ENCODE assay signal across 9 mouse cellular contexts in genomic region chr19:10323362-10323837, GRCm38 (mm10). TPM values are rescaled to one million over a fixed set of nuclear protein-coding genes. Genes with fewer than 3 reads are reported as not detected.
DNase-seq lines count a peak whose midpoint lies in the region; ATAC-seq and TF ChIP-seq lines count a peak whose summit lies in the region.
"Had no signal": no experiment of that assay in that cellular context is flagged by ENCODE, and none has a peak within 500 bp of the region (broad histone marks: within the 10 kb centered on the region; RNA-seq: fewer than 3 reads in every experiment).

No protein-coding gene starts in this region.

- H3K9ac ChIP-seq in intestine, embryonic 16.5 days (ENCODE audit: low read depth, low read length), result no peak overlapping the region

- H3K79me2 ChIP-seq in myocyte (ENCODE audit: control insufficient read depth, insufficient read depth), result no peaks in the 10 kb centered on the region

- H3K4me2 ChIP-seq in intestine, embryonic 16.5 days (ENCODE audit: low read depth, low read length), result no peak overlapping the region
- H3K4me2 ChIP-seq in myocyte (ENCODE audit: low read depth), result peak overlapping the region; percentile 56

- no peak overlapping the region for H3K27ac ChIP-seq in kidney, adult 2 months (ENCODE audit: insufficient read depth, low read depth, low read length)
- 0 out of 2 replicates have a peak overlapping the region, but pooled peaks have one; percentile 13 for H3K27ac ChIP-seq in intestine, embryonic 16.5 days (ENCODE audit: low read length)

- H3K9me3 ChIP-seq in intestine, embryonic 16.5 days (ENCODE audit: control insufficient read depth, low read length), result no peaks in the 10 kb centered on the region

- no peak for TF ChIP-seq CTCF in kidney, adult 2 months (conservative IDR thresholded peaks at IDR 0.05; ENCODE audit: insufficient read depth, insufficient read length, low read depth, low read length)

- no peaks in the 10 kb centered on the region for H3K36me3 ChIP-seq in kidney, adult 2 months (ENCODE audit: control insufficient read depth, insufficient read depth, low read length)
- H3K36me3 ChIP-seq in intestine, embryonic 16.5 days (ENCODE audit: control insufficient read depth, insufficient read depth, low read length), result no peaks in the 10 kb centered on the region
- no peaks in the 10 kb centered on the region for H3K36me3 ChIP-seq in myocyte (ENCODE audit: control insufficient read depth, insufficient read depth)

- no peaks in the 10 kb centered on the region for H3K4me1 ChIP-seq in kidney, adult 2 months (ENCODE audit: control insufficient read depth, insufficient read depth, low read length)
- peaks cover 9% of the 10 kb centered on the region for H3K4me1 ChIP-seq in intestine, embryonic 16.5 days (ENCODE audit: control insufficient read depth, insufficient read depth, low read length)

- DNase-seq in kidney, adult 2 months, result peak; percentile 48
- DNase-seq in kidney, adult 18-20 months, result no peak
- peak; percentile 60 for DNase-seq in adrenal gland, postnatal 10 days
- DNase-seq in frontal cortex, postnatal 10 days (ENCODE audit: low spot score in 2 of 2), result no peak
- DNase-seq in layer of hippocampus, postnatal 10 days (ENCODE audit: low spot score in 2 of 2), result no peak
- DNase-seq in thymus, postnatal 0 days (ENCODE audit: low spot score), result no peak
- DNase-seq: cerebellum, adult 9-11 months had no signal

- ATAC-seq in intestine, embryonic 16.5 days, result peak; percentile 69

- H3ac ChIP-seq in myocyte (ENCODE audit: control insufficient read depth, insufficient read length), result no peak overlapping the region

- no peak overlapping the region for H3K4me3 ChIP-seq in kidney, adult 2 months (ENCODE audit: insufficient read depth, low read depth, low read length)
- no peak overlapping the region for H3K4me3 ChIP-seq in intestine, embryonic 16.5 days (ENCODE audit: low read length)
- H3K4me3 ChIP-seq in myocyte, result no peak overlapping the region

- no peaks in the 10 kb centered on the region for H3K27me3 ChIP-seq in kidney, adult 2 months (replicated peaks; ENCODE audit: control insufficient read depth, insufficient read depth, low read length)
- H3K27me3 ChIP-seq in intestine, embryonic 16.5 days (replicated peaks; ENCODE audit: control insufficient read depth, insufficient read depth, low read length), result 0 out of 2 replicates have a peak, but pooled peaks cover 3% of the 10 kb centered on the region
- no peaks in the 10 kb centered on the region for H3K27me3 ChIP-seq in myocyte (ENCODE audit: control insufficient read depth, insufficient read depth, insufficient read length)

- WGBS in kidney, adult 2 months, result 12% methylated on average over 9 of the region's 9 CpGs
- WGBS in intestine, embryonic 16.5 days, result 9% methylated on average over 9 of the region's 9 CpGs

- TF ChIP-seq POLR2A in kidney, adult 2 months (IDR thresholded peaks at IDR 0.05; ENCODE audit: low read depth, low read length), result no peak
- TF ChIP-seq POLR2A in myocyte (IDR thresholded peaks at IDR 0.05; ENCODE audit: insufficient read length, low read depth), result no peak

TF ChIP-seq in myocyte, 11 proteins besides CTCF, POLR2A, EP300 and RAD21:
- TF ChIP-seq TCF3 (IDR thresholded peaks at IDR 0.05; ENCODE audit: insufficient read length, low read depth) (peak; percentile 62), MYOD1 (IDR thresholded peaks at IDR 0.05; ENCODE audit: control insufficient read depth in 1 of 3, insufficient read length in 2 of 3, low read depth in 2 of 3) (peak in 2 of 3 experiments; percentile 63 to 90), SRF (IDR thresholded peaks at IDR 0.05; ENCODE audit: control insufficient read depth, insufficient read length, low read depth) (no peak), MYOG (IDR thresholded peaks at IDR 0.05; ENCODE audit: control insufficient read depth in 1 of 3, insufficient read depth in 1 of 3, insufficient read length in 2 of 3, low read depth in 2 of 3) (peak; percentile 50 to 94 (median 72))

RNA-seq across cellular contexts. Expression of gene Dagla, which starts 18.7 kb away (rescaled TPM):
- 7.0 and 8.2 TPM in 2 replicates for polyA plus RNA-seq in kidney, adult 2 months (2012; rRNA removed)
- total RNA-seq in adrenal gland, postnatal 10 days (2021), result 1 to 10 TPM; 6.3 to 8.4 TPM
- 2.6 and 3.2 TPM in 2 replicates for polyA plus RNA-seq in intestine, embryonic 16.5 days (2015; fragmentation: Nextera tagmentation; extraction: Ambion mirVana)
- polyA plus RNA-seq in myocyte (2012; fragmentation: generic; extraction: Trizol), result 9.6 TPM
- 100 to 1,000 TPM; 102 TPM for total RNA-seq in layer of hippocampus, postnatal 10 days (2021)
- polyA plus RNA-seq in thymus, postnatal 0 days (2015; fragmentation: Nextera tagmentation; extraction: Ambion mirVana), result 0.17 and 0.18 TPM in 2 replicates

Comparison
In these comparisons a context has a peak if more than half of its experiments do, and no peak if none do; other contexts are left out.
1. DNase-seq: peak in kidney, adult 2 months (single experiment) and adrenal gland, postnatal 10 days (single experiment); none in kidney, adult 18-20 months (single experiment), frontal cortex, postnatal 10 days (0 of 2), layer of hippocampus, postnatal 10 days (0 of 2) and thymus, postnatal 0 days (single experiment).